9 mouse cellular contexts compared by ENCODE assay signal in the genomic region with DNA sequence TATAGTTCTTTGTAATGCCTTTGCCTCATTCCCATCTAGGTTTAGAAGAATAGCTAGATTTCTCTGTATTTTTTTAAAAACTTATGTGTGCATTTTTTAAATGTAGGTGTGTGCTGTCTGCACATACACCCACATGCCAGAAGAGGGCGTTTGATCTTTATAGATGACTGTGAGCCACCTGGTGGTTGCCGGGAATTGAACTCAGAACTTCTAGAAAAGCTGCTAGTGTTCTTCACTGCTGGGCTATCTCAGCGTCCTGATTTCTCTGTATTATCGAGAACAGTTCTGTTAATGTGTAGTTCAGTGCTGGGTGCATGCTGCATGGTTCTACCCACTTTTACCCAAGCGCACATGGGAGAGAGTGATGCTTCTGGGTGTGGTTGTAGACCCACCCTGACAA. TPM values are rescaled to one million over a fixed set of nuclear protein-coding genes. Genes with fewer than 3 reads are reported as not detected.
DNase-seq lines count a peak whose midpoint lies in the region; ATAC-seq and TF ChIP-seq lines count a peak whose summit lies in the region.
"Had no signal": no experiment of that assay in that cellular context is flagged by ENCODE, and none has a peak within 500 bp of the region (broad histone marks: within the 10 kb centered on the region; RNA-seq: fewer than 3 reads in every experiment).

No protein-coding gene starts in this region.

- no peak overlapping the region for H3K27ac ChIP-seq in heart, embryonic 13.5 days (replicated peaks)
- H3K27ac ChIP-seq in ES-E14 (ENCODE audit: insufficient read depth, low read depth, low read length, poor library complexity, severe bottlenecking), result no peak overlapping the region
- no peak overlapping the region for H3K27ac ChIP-seq in lung, embryonic 14.5 days (ENCODE audit: low read depth)
- H3K27ac ChIP-seq in neural tube, embryonic 15.5 days (replicated peaks), result no peak overlapping the region
- H3K27ac ChIP-seq: lung, embryonic 15.5 days had no signal

- H3K9me3 ChIP-seq in heart, embryonic 13.5 days, result no peaks in the 10 kb centered on the region
- H3K9me3 ChIP-seq in ES-E14 (ENCODE audit: control insufficient read depth, insufficient read depth, low read depth, low read length), result no peaks in the 10 kb centered on the region
- H3K9me3 ChIP-seq in lung, embryonic 14.5 days (ENCODE audit: low read depth, low read length), result no peaks in the 10 kb centered on the region
- H3K9me3 ChIP-seq in neural tube, embryonic 15.5 days (replicated peaks), result no peaks in the 10 kb centered on the region
- H3K9me3 ChIP-seq: lung, embryonic 15.5 days had no signal

- DNase-seq in heart, adult 8-10 months (ENCODE audit: low spot score), result no peak
- peak; percentile 64 for DNase-seq in 416B (ENCODE audit: low read depth)
- DNase-seq in ES-E14 (ENCODE audit: low read depth, low spot score), result peak; percentile 50
- peak; percentile 56 for DNase-seq in lung, embryonic 14.5 days
- DNase-seq in thymus, postnatal 14 days, result peak; percentile 56

- no peak overlapping the region for H3K9ac ChIP-seq in heart, embryonic 13.5 days
- no peak overlapping the region for H3K9ac ChIP-seq in ES-E14 (ENCODE audit: insufficient read depth, low read depth, low read length, poor library complexity, severe bottlenecking)
- H3K9ac ChIP-seq in lung, embryonic 14.5 days, result no peak overlapping the region; the same call in 1 of the 2 replicates
- H3K9ac ChIP-seq in neural tube, embryonic 15.5 days (replicated peaks), result no peak overlapping the region
- H3K9ac ChIP-seq: lung, embryonic 15.5 days had no signal

- H3K36me3 ChIP-seq in heart, embryonic 13.5 days, result peaks cover 31% of the 10 kb centered on the region
- peaks cover 2% of the 10 kb centered on the region; the same call in 1 of the 2 replicates for H3K36me3 ChIP-seq in ES-E14 (ENCODE audit: control insufficient read depth, insufficient read depth, low read length, poor library complexity, severe bottlenecking)
- H3K36me3 ChIP-seq in lung, embryonic 14.5 days (ENCODE audit: insufficient read depth), result peaks cover 18% of the 10 kb centered on the region; the same call in 1 of the 2 replicates
- H3K36me3 ChIP-seq in neural tube, embryonic 15.5 days, result no peaks in the 10 kb centered on the region

- no peaks in the 10 kb centered on the region for H3K27me3 ChIP-seq in heart, embryonic 13.5 days (replicated peaks)
- H3K27me3 ChIP-seq in lung, embryonic 14.5 days (ENCODE audit: insufficient read depth, low read length), result no peaks in the 10 kb centered on the region
- H3K27me3 ChIP-seq in neural tube, embryonic 15.5 days (replicated peaks), result no peaks in the 10 kb centered on the region
- H3K27me3 ChIP-seq: lung, embryonic 15.5 days had no signal

- no peak overlapping the region for H3K4me3 ChIP-seq in heart, embryonic 13.5 days
- H3K4me3 ChIP-seq in ES-E14 (ENCODE audit: insufficient read depth in 1 of 2, low read depth in 1 of 2, low read length in 2 of 2, poor library complexity in 1 of 2, severe bottlenecking in 1 of 2), result peak overlapping the region in 1 of 2 experiments; percentile 25; a peak in 1 of 4 replicates
- H3K4me3 ChIP-seq in lung, embryonic 14.5 days (ENCODE audit: low read depth, low read length), result no peak overlapping the region
- H3K4me3 ChIP-seq in neural tube, embryonic 15.5 days (replicated peaks), result no peak overlapping the region

- ATAC-seq in heart, embryonic 13.5 days (ENCODE audit: extremely low read depth, insufficient number of reproducible peaks, low FRiP score, low TSS enrichment), result no peak
- ATAC-seq in erythroblast, adult 5-6 weeks (replicated peaks; ENCODE audit: low FRiP score, poor library complexity, severe bottlenecking), result peak; percentile 46
- no peak for ATAC-seq in lung, embryonic 14.5 days (ENCODE audit: insufficient read depth)
- no peak for ATAC-seq in neural tube, embryonic 15.5 days (ENCODE audit: low FRiP score)

- TF ChIP-seq CTCF in lung, embryonic 14.5 days (IDR thresholded peaks at IDR 0.05; ENCODE audit: low read depth), result peak; percentile 55

- in situ Hi-C loops in ES-E14 (cut with MboI; ENCODE audit: low sequenced_read_pairs in 2 of 2, unreplicated experiment in 2 of 2), result no loop called here

- H3K4me1 ChIP-seq in heart, embryonic 13.5 days, result peaks cover 50% of the 10 kb centered on the region
- peaks cover 5 to 7% of the 10 kb centered on the region in 2 experiments; a peak in 2 of 4 replicates for H3K4me1 ChIP-seq in ES-E14 (ENCODE audit: control insufficient read depth in 2 of 2, insufficient read depth in 2 of 2, low read length in 2 of 2, poor library complexity in 1 of 2)
- peaks cover 11% of the 10 kb centered on the region; the same call in 1 of the 2 replicates for H3K4me1 ChIP-seq in lung, embryonic 14.5 days (ENCODE audit: insufficient read depth)
- H3K4me1 ChIP-seq in neural tube, embryonic 15.5 days, result peaks cover 40% of the 10 kb centered on the region

- H3K4me2 ChIP-seq in heart, embryonic 13.5 days, result peak overlapping the region; percentile 7
- H3K4me2 ChIP-seq in lung, embryonic 14.5 days, result no peak overlapping the region
- H3K4me2 ChIP-seq in neural tube, embryonic 15.5 days, result no peak overlapping the region

- 63% methylated on average over 5 of the region's 5 CpGs for WGBS in heart, embryonic 13.5 days
- WGBS in lung, embryonic 14.5 days, result 72% methylated on average over 5 of the region's 5 CpGs
- WGBS in neural tube, embryonic 15.5 days, result 75% methylated on average over 5 of the region's 5 CpGs

TF ChIP-seq in ES-E14, 5 proteins besides CTCF, POLR2A, EP300 and RAD21:
- TF ChIP-seq MAFK (IDR thresholded peaks at IDR 0.05; ENCODE audit: insufficient read depth, low read depth, low read length) (no peak), ZC3H11A (IDR thresholded peaks at IDR 0.05; ENCODE audit: borderline replicate concordance, low read depth, low read length) (0 out of 2 replicates have a peak, but pooled peaks have one; percentile 3), HCFC1 (IDR thresholded peaks at IDR 0.05; ENCODE audit: borderline replicate concordance, insufficient read depth, low read length) (no peak), ZNF384 (IDR thresholded peaks at IDR 0.05; ENCODE audit: low read depth, low read length) (0 out of 2 replicates have a peak, but pooled peaks have one; percentile 39), CHD2 (IDR thresholded peaks at IDR 0.05; ENCODE audit: low read depth, low read length) (no peak)

RNA-seq across cellular contexts. Expression of a gene that starts 2.5 kb away (rescaled TPM):
- 77.4 and 79.8 TPM in 2 replicates for polyA plus RNA-seq in heart, embryonic 13.5 days (2015; fragmentation: Nextera tagmentation; extraction: Ambion mirVana)
- total RNA-seq in heart, adult 8-10 months (2022), result 10 to 100 TPM; 57.8 to 71.4 (median 65.0) TPM
- total RNA-seq in ES-E14 (2012; rRNA removed), result 67.2 and 87.6 TPM in 2 replicates
- total RNA-seq in erythroblast, adult 5-6 weeks (2015; ENCODE audit: low replicate concordance), result 8.2 and 17.1 TPM in 2 replicates
- total RNA-seq in erythroblast, adult 5-6 weeks (2017; ENCODE audit: low replicate concordance), result 12.7 and 14.8 TPM in 2 replicates
- 79.4 and 81.3 TPM in 2 replicates for polyA plus RNA-seq in lung, embryonic 14.5 days (2014; fragmentation: Nextera tagmentation; extraction: Ambion mirVana)
- 242 and 263 TPM in 2 replicates for polyA plus RNA-seq in neural tube, embryonic 15.5 days (2015; fragmentation: Nextera tagmentation; extraction: Ambion mirVana)

RNA-seq across cellular contexts. Expression of a gene that starts 25.9 kb away (rescaled TPM):
- polyA plus RNA-seq in heart, embryonic 13.5 days (2015; fragmentation: Nextera tagmentation; extraction: Ambion mirVana), result 109 and 118 TPM in 2 replicates
- total RNA-seq in heart, adult 8-10 months (2022), result 10 to 100 TPM; 65.6 to 72.6 (median 66.5) TPM
- total RNA-seq in ES-E14 (2012; rRNA removed), result 111 TPM in 2 replicates
- total RNA-seq in erythroblast, adult 5-6 weeks (2015; ENCODE audit: low replicate concordance), result 21.3 and 27.5 TPM in 2 replicates
- 25.3 and 41.0 TPM in 2 replicates for total RNA-seq in erythroblast, adult 5-6 weeks (2017; ENCODE audit: low replicate concordance)
- 160 and 165 TPM in 2 replicates for polyA plus RNA-seq in lung, embryonic 14.5 days (2014; fragmentation: Nextera tagmentation; extraction: Ambion mirVana)
- 112 and 113 TPM in 2 replicates for polyA plus RNA-seq in neural tube, embryonic 15.5 days (2015; fragmentation: Nextera tagmentation; extraction: Ambion mirVana)

RNA-seq across cellular contexts. Expression of a gene that starts 29.8 kb away (rescaled TPM):
- 0.11 and 0.27 TPM in 2 replicates for polyA plus RNA-seq in heart, embryonic 13.5 days (2015; fragmentation: Nextera tagmentation; extraction: Ambion mirVana)
- total RNA-seq in heart, adult 8-10 months (2022), result not detected
- 0.36 and 0.53 TPM in 2 replicates for total RNA-seq in ES-E14 (2012; rRNA removed)
- total RNA-seq in erythroblast, adult 5-6 weeks (2015; ENCODE audit: low replicate concordance), result not detected in 2 replicates
- not detected in 2 replicates for total RNA-seq in erythroblast, adult 5-6 weeks (2017; ENCODE audit: low replicate concordance)
- polyA plus RNA-seq in lung, embryonic 14.5 days (2014; fragmentation: Nextera tagmentation; extraction: Ambion mirVana), result 0.13 and 0.24 TPM in 2 replicates
- polyA plus RNA-seq in neural tube, embryonic 15.5 days (2015; fragmentation: Nextera tagmentation; extraction: Ambion mirVana), result 0.12 and 0.13 TPM in 2 replicates
